Mouse (Mus musculus): ENCODE measurements around the gene Racgap1.

- TF ChIP-seq CTCF (IDR thresholded peaks at IDR 0.05; ENCODE audit: low read depth) (no peak), EP300 (IDR thresholded peaks at IDR 0.05; ENCODE audit: low read depth) (no peak)
Measured at GRCm38 (mm10) chr15:99602206-99602820, 49.1 kb downstream of the Racgap1 start.

Measured in liver, postnatal 0 days (tissue).